In the genomic region with DNA sequence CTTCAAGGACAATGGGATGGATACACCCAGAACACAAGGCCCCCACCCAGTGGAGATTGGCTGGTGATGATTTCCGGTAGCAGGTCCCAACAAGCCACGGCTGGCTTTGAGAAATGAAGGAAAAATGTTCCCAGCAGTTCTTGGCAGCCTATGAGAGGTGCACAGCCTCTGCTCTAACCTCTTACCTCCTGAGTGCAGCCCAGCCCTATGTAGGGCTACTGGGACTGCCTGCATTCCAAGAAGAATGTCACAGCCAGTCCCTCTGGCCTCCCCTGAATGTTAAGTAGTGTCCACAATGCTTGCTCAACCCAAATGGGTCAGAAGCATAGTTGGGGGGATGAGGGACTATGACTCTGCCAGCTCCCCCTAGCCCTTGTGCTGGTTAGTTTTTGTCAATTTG, we compare ENCODE assay signal across 16 mouse cellular contexts. TPM values are rescaled to one million over a fixed set of nuclear protein-coding genes. Genes with fewer than 3 reads are reported as not detected.
"Had no signal": no experiment of that assay in that cellular context is flagged by ENCODE, and none has a peak within 500 bp of the region (broad histone marks: within the 10 kb centered on the region; RNA-seq: fewer than 3 reads in every experiment).

No protein-coding gene starts in this region.

- H3K27me3 ChIP-seq: liver, embryonic 15.5 days; midbrain, embryonic 15.5 days; neural tube, embryonic 12.5 days had no signal

- H3K4me3 ChIP-seq: left cerebral cortex, adult 2 months; limb, embryonic 10.5 days; liver, embryonic 15.5 days; megakaryocyte, embryonic 14.5 days; midbrain, embryonic 15.5 days; neural tube, embryonic 12.5 days had no signal

- H3K9me3 ChIP-seq: limb, embryonic 10.5 days; liver, embryonic 15.5 days; megakaryocyte, embryonic 14.5 days; midbrain, embryonic 15.5 days; neural tube, embryonic 12.5 days had no signal

- H3K9ac ChIP-seq: liver, embryonic 15.5 days; midbrain, embryonic 15.5 days; neural tube, embryonic 12.5 days had no signal

- H3K4me1 ChIP-seq: liver, embryonic 15.5 days; megakaryocyte, embryonic 14.5 days; midbrain, embryonic 15.5 days; neural tube, embryonic 12.5 days had no signal

- DNase-seq: kidney, adult 8-10 months; kidney, postnatal 25 days; lung, adult 2 months; thymus, adult 18-20 months; thymus, postnatal 14 days had no signal

- H3K36me3 ChIP-seq: limb, embryonic 10.5 days; liver, embryonic 15.5 days; midbrain, embryonic 15.5 days; neural tube, embryonic 12.5 days had no signal

- H3K4me2 ChIP-seq: liver, embryonic 11.5 days; liver, embryonic 15.5 days; midbrain, embryonic 11.5 days; midbrain, embryonic 15.5 days; neural tube, embryonic 12.5 days had no signal

- ATAC-seq: inflammation-experienced regulatory T-cells, adult 6 months; intestine, postnatal 0 days; midbrain, embryonic 15.5 days had no signal

- H3K27ac ChIP-seq: left cerebral cortex, adult 2 months; limb, embryonic 10.5 days; liver, embryonic 15.5 days; macrophage; midbrain, embryonic 15.5 days; neural tube, embryonic 12.5 days had no signal

RNA-seq across cellular contexts. Expression of a gene that starts 27.0 kb away (rescaled TPM):
- polyA plus RNA-seq: macrophage had no signal
